Mouse (Mus musculus) testis, postnatal 14 days (tissue): ENCODE measurements around the gene Zfp418.
"Not testable (repeated sequence)": the region's sequence is repeated elsewhere in the genome, so short reads cannot be mapped to it uniquely, and the experiment has no call there.

Source experiments
- DNase-seq: peaks from one replicate; pipeline ENCODE4 v3.0.0; 2021; ENCODE audit warnings: low spot score

Zfp418 gene

GRCm38 (mm10) chr7:7171227-7172147 is at the start of gene Zfp418:
Gene Zfp418, plus strand, starts transcription at chr7:7171330.
- peak; percentile 29 for DNase-seq

- no peak for DNase-seq
Measured at GRCm38 (mm10) chr7:7121602-7121980, 49.5 kb upstream of the Zfp418 start.

- not testable (repeated sequence) for DNase-seq
Measured at GRCm38 (mm10) chr7:7130491-7131124, 40.5 kb upstream of the Zfp418 start.

DNA sequence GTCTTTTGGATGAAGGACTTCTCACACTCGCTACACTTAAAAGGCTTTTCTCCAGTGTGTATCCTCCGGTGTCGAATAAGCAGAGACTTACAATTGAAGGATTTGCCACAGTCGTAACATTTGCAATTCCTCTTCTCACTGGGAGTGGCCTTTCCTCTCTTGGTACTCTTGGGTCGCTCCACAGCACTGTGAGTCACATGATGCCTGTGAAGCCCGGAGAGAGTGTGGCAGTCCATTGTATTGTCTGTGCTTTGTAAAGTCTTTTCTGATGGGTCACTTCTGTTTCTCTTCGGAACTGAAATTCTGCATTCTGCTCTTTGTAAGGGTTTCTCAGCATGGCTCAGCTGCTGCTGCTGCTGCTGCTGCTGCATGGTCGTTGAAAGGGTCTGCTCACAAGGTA is 38.4 kb upstream of the Zfp418 start:
- no peak for DNase-seq

- no peak for DNase-seq
Measured at GRCm38 (mm10) chr7:7136379-7136866, 34.7 kb upstream of the Zfp418 start, which contains the start of gene Zfp773. Gene Zfp773, minus strand, starts transcription at chr7:7136755.

DNA sequence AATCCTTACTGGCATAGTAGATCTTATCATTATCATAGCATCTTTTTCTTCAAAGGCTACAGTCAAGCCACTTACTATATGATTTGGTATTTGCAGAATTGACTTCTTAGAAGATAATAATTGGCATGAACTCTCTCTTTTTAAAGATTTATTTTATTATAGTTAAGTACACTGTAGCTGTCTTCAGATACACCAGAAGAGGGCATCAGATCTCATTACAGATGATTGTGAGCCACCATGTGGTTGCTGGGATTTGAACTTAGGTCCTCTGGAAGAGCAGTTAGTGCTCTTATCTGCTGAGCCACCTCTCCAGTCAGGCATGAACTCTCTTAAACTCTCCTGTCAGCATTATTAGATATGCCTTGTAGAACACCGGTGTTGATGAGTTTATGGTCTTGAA is 26.9 kb upstream of the Zfp418 start:
- no peak for DNase-seq

- DNase-seq, result no peak
Measured at GRCm38 (mm10) chr7:7145991-7146608, 25.0 kb upstream of the Zfp418 start.

DNA sequence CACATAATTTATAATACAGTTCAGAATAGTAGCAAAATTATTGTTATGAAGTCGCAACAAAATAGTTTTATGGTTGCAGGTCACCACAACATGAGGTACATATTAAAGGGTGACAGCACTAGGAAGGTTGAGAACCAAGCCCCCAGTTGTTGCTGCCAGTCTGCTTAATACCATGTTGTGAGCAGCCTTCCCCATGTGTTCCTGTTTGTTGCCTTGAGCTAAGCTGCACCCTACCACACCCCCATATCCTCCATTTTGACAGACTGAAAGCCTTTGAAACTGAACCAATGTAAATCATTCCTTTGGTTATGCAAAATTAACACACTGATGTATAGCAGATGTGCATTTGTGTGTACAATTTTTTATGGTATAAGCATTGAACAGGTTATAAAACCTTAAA is 14.8 kb downstream of the Zfp418 start:
- no peak for DNase-seq

DNA sequence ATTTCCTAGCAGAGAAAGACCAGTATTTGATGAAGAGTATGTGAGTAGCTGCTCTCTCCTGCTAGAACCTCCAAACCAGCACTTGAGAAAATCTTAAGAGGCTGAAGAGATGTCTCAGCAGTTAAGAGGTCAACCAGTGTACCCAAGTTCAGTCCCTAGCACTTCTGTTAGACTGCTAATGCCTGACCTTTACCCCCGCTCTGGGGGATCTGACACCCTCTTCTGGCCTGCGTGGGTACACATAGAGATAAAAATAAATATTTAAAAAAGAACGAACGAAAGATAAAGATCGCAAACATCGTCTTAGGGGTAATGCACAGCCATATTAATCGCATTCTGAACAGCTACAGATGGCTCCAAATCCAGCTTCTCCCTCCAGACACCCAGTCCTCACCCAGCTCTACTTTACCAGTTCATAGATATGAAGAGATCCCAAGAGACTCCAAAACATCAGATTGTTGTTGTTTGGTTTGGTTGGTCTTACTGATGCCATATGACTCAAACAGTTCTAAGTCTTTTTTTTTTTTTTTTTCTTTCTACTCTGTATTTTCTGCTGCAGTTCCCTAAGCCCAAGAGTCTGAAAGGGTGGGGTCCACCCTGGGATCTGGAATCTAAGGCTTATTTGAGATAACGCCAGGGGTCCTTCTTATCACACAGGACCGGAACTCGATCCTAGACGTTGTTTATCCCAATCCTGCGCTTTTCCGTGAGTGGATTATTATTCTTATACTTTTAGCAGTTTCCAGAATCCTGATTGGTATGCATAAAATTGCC is 16.5 kb downstream of the Zfp418 start:
- DNase-seq, result no peak

DNA sequence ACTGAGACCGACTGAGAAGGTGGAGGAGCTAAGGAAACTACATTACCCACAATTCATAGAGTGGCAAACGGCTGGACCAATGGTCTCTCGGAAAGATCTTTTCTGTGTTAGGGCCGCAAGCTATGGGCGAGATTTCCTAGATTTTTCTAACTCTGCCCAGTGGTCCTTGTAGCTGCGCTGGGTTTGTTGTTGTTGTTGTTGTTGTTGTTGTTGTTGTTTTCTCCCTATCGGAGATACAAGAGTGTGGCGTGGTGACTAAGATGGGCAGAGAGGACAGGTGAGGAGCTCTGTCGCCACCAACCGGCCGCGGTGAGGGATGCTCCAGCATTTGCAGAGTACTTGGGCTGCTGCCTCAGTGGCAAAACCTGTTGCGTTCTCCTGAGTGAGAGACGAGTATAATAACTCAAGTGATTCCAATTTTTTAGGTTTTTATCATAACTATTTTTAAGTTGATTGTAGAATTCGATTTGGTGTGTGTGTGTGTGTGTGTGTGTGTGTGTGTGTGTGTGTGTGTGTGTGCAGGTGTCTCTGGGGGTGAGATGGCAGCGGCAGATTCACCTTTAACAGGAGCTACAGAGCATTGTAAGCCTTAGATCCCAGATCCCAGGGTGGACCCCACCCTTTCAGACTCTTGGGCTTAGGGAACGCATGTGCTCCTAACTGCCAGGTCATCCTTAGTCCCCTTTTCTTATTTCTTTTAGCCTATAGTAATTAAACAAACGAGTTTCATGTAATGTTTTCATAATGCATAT is 17.2 kb downstream of the Zfp418 start:
- peak; percentile 45 for DNase-seq

- not testable (repeated sequence) for DNase-seq
Measured at GRCm38 (mm10) chr7:7209313-7210151, 38.4 kb downstream of the Zfp418 start, which contains the start of gene Zfp772. Gene Zfp772, minus strand, starts transcription at chr7:7209998.
